Mouse (Mus musculus): ENCODE results near the gene Gm340. TPM values are rescaled to one million over a fixed set of nuclear protein-coding genes. Genes with fewer than 3 reads are reported as not detected.

The Gm340 gene
- total RNA-seq (2021): 1 to 10 TPM; 6.3 TPM
- long read RNA-seq, experiment 1: 0 reads
- long read RNA-seq, experiment 2: 0 reads

GRCm38 (mm10) chr19:41581706-41582420, at the start of gene Gm340:
Gene Gm340 (plus strand): TSS chr19:41582370.
- TF ChIP-seq CTCF (IDR thresholded peaks at IDR 0.05): no peak
- DNase-seq: peak; percentile 70
- peak within 1 kb of the TSS; percentile 73 for H3K27ac ChIP-seq
- H3K4me3 ChIP-seq: no peak within 1 kb of the TSS
- intact Hi-C loops (cut with DNase I): no loop called here

GRCm38 (mm10) chr19:41534021-41534420, 48.1 kb upstream of the Gm340 start:
- Histone ChIP-seq H3K4me3 (no peak overlapping the region), H3K27ac (no peak overlapping the region)
- TF ChIP-seq CTCF (IDR thresholded peaks at IDR 0.05): no peak
- intact Hi-C loops (cut with DNase I): no loop called here
- no peak for DNase-seq

GRCm38 (mm10) chr19:41556981-41557380, 25.2 kb upstream of the Gm340 start:
- TF ChIP-seq CTCF (IDR thresholded peaks at IDR 0.05): no peak
- intact Hi-C loops (cut with DNase I): no loop called here
- Histone ChIP-seq H3K27ac (no peak overlapping the region), H3K4me3 (no peak overlapping the region)
- no peak for DNase-seq

- no peak overlapping the region for H3K27ac ChIP-seq
- H3K4me3 ChIP-seq: no peak overlapping the region
- TF ChIP-seq CTCF (IDR thresholded peaks at IDR 0.05): no peak
- DNase-seq: no peak
- intact Hi-C loops (cut with DNase I): no loop called here
Measured at GRCm38 (mm10) chr19:41557491-41557890, 24.7 kb upstream of the Gm340 start.

- Histone ChIP-seq H3K4me3 (no peak overlapping the region), H3K27ac (no peak overlapping the region)
- no peak for DNase-seq
- TF ChIP-seq CTCF (IDR thresholded peaks at IDR 0.05): no peak
- intact Hi-C loops (cut with DNase I): no loop called here
Measured at GRCm38 (mm10) chr19:41558891-41559486, 23.2 kb upstream of the Gm340 start.

- Histone ChIP-seq H3K27ac (no peak overlapping the region), H3K4me3 (no peak overlapping the region)
- TF ChIP-seq CTCF (IDR thresholded peaks at IDR 0.05): no peak
- intact Hi-C loops (cut with DNase I): no loop called here
- no peak for DNase-seq
Measured at GRCm38 (mm10) chr19:41560856-41561255, 21.3 kb upstream of the Gm340 start.

GRCm38 (mm10) chr19:41568791-41569190, 13.4 kb upstream of the Gm340 start:
- TF ChIP-seq CTCF (IDR thresholded peaks at IDR 0.05): no peak
- Histone ChIP-seq H3K27ac (no peak overlapping the region), H3K4me3 (no peak overlapping the region)
- intact Hi-C loops (cut with DNase I): no loop called here
- no peak for DNase-seq

GRCm38 (mm10) chr19:41573700-41574099, 8.5 kb upstream of the Gm340 start:
- no peak overlapping the region for H3K4me3 ChIP-seq
- no peak for TF ChIP-seq CTCF (IDR thresholded peaks at IDR 0.05)
- no peak overlapping the region for H3K27ac ChIP-seq
- intact Hi-C loops (cut with DNase I): no loop called here
- no peak for DNase-seq

- Histone ChIP-seq H3K4me3 (no peak overlapping the region), H3K27ac (no peak overlapping the region)
- DNase-seq: no peak
- intact Hi-C loops (cut with DNase I): no loop called here
- TF ChIP-seq CTCF (IDR thresholded peaks at IDR 0.05): no peak
Measured at GRCm38 (mm10) chr19:41577576-41577975, 4.6 kb upstream of the Gm340 start.

- no peak for TF ChIP-seq CTCF (IDR thresholded peaks at IDR 0.05)
- Histone ChIP-seq H3K27ac (peak overlapping the region; percentile 13; the same call in 1 of the 2 replicates), H3K4me3 (no peak overlapping the region)
- peak; percentile 76 for DNase-seq
- intact Hi-C loops (cut with DNase I): no loop called here
Measured at GRCm38 (mm10) chr19:41579311-41579920, 2.8 kb upstream of the Gm340 start.

- no peak for TF ChIP-seq CTCF (IDR thresholded peaks at IDR 0.05)
- H3K4me3 ChIP-seq: no peak overlapping the region
- DNase-seq: no peak
- intact Hi-C loops (cut with DNase I): no loop called here
- H3K27ac ChIP-seq: no peak overlapping the region
Measured at GRCm38 (mm10) chr19:41582918-41583514, 846 bp downstream of the Gm340 start.

GRCm38 (mm10) chr19:41586752-41587151, 4.6 kb downstream of the Gm340 start:
- no peak for DNase-seq
- intact Hi-C loops (cut with DNase I): no loop called here
- Histone ChIP-seq H3K4me3 (no peak overlapping the region), H3K27ac (peak overlapping the region; percentile 90)
- no peak for TF ChIP-seq CTCF (IDR thresholded peaks at IDR 0.05)

Data from gastrocnemius, adult 2 months (tissue).